Mouse (Mus musculus) forebrain, embryonic 11.5 days (tissue): ENCODE data around the gene Prkd3. TPM values are rescaled to one million over a fixed set of nuclear protein-coding genes. Genes with fewer than 3 reads are reported as not detected.
A peak's percentile ranks its signal among the peaks of the same experiment; 100 is the strongest.

Source experiments
- ATAC-seq: fragments of 200-750 bp; cut with Nextera tagmentation; replicated peaks from 2 replicates; pipeline ENCODE4 v1.8.0; 2017; ENCODE audit warnings: moderate TSS enrichment; ENCODE audit not compliant: low FRiP score
- DNase-seq: peaks from one replicate; pipeline ENCODE4 v3.0.0-alpha.2; 2017; ENCODE audit warnings: low spot score
- H3K27ac ChIP-seq: fragments of 300-500 bp; sonication (generic); 2 replicates; pipeline ENCODE4 v1.5.1; 2014; ENCODE audit warnings: low read depth, low read length
- H3K27me3 ChIP-seq: fragments of 300-500 bp; sonication (generic); 2 replicates; pipeline ENCODE4 v1.6.1; 2014; ENCODE audit warnings: mild to moderate bottlenecking, low read length, mixed read lengths; ENCODE audit not compliant: control insufficient read depth, insufficient read depth
- H3K36me3 ChIP-seq: fragments of 300-500 bp; sonication (generic); 2 replicates; pipeline ENCODE4 v1.6.1; 2014; ENCODE audit warnings: mild to moderate bottlenecking, low read length, moderate library complexity, mixed read lengths; ENCODE audit not compliant: control insufficient read depth, insufficient read depth
- H3K4me1 ChIP-seq: fragments of 300-500 bp; sonication (generic); replicated peaks from 2 replicates; pipeline ENCODE4 v1.6.1; 2014; ENCODE audit warnings: low read length, mixed read lengths; ENCODE audit not compliant: control insufficient read depth, insufficient read depth
- H3K4me2 ChIP-seq: fragments of 300-500 bp; sonication (generic); 2 replicates; pipeline ENCODE4 v1.6.1; 2014; ENCODE audit warnings: low read depth, mild to moderate bottlenecking, low read length, moderate library complexity, mixed read lengths; ENCODE audit not compliant: severe bottlenecking
- H3K4me3 ChIP-seq: fragments of 300-500 bp; sonication (generic); 2 replicates; pipeline ENCODE4 v1.5.1; 2014; ENCODE audit warnings: low read depth, low read length
- H3K9ac ChIP-seq: fragments of 300-500 bp; sonication (generic); 2 replicates; pipeline ENCODE4 v1.6.1; 2014; ENCODE audit warnings: low read length
- H3K9me3 ChIP-seq: fragments of 300-500 bp; sonication (generic); 2 replicates; pipeline ENCODE4 v1.6.1; 2016; ENCODE audit warnings: low read length, mixed read lengths; ENCODE audit not compliant: control insufficient read depth
- WGBS: fragments of 180-500 bp; shearing (Covaris S2); extraction: QIAGEN DNeasy Blood & Tissue Kit; methylation state at CpG from one replicate; pipeline ENCODE4 v1.1.7; 2014; 5-methylcytosine and 5-hydroxymethylcytosine counted together
- polyA plus RNA-seq: library from polyadenylated mRNA; unstranded; fragments of >200 nt; fragmentation: Nextera tagmentation; extraction: Ambion mirVana; gene quantifications from 2 replicates; pipeline ENCODE4 v1.2.1, GENCODE M21; 2014

Gene Prkd3
- 55.5 and 60.5 TPM in 2 replicates for polyA plus RNA-seq

DNA sequence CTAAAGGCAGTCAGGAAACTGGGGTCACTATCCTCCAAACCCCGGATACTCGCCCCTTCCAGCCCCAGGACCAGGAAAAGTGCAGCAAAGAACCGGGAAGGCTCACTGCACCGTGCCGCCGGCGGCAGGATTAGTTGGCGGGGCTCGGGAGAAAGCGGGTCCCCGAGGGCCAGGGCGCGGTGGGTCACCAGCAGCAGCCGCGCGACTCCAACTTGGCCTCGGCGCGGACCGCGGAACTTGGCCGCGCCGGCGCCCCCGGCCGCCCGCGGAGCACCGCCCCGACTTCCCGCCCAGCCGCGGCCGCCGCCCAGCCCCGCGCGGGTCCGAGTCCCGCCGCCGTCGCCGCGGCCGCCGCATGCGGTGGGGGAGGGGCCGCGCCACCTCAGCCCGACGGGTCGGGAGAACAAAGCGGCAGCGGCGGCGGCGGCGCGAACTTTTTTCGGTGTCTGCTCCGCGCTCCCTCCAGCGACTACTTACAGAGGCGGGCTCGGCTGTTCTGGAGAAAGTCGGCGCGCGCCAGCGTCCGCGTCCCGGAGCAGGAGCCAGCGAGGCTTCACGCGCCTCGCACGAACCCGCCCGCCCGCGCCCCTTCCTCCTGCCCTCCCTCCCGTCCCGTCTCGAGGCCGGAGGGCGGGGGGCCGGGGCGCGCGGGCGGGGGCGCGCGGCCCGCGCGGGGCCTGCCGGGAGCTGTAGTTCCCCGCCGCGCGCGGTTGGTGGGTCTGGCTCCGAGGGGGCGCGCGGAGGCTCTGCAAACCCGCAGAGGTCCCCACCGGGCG is at the start of gene Prkd3:
Prkd3 (minus strand) TSS at position 609 of the 776 bp plus-strand sequence.
- peak; percentile 93 for ATAC-seq
- WGBS = under 1% methylated on average over 52 of the region's 113 CpGs
- peak within 1 kb of the TSS; percentile 85 for H3K27ac ChIP-seq

DNA sequence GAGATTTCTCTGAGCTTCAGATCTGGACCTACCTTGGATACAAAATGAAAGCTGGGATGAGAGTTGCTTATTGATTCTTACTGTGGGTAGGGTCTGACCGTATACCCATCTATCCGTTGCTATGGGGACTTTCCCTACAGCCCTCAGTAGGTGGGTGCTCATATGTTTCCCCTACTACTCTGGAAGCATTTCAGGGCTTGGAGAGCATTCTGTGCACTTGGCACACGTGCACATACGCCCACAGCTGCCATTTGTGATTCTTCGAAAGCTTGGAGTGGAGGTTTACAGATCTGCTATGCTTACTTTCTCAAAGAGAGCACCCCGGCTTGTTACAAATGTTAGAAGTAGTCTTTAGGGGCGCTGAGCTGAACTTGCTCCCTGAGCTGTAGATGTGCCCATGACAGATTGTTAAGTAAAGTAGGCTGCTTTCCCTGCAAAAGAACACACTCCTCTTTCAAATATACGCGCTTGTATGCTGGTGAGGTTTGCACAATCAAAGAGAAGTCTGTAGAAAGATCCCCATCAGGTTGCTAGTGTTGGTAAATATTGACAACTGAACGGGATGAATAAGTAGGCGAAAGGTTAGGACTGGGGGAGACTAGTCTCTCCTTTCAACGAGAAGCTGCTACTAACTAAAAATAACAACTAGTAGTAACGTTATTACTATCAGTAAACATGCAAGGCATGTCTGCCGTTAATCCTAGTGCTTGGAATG is 49.3 kb upstream of the Prkd3 start:
- H3K4me1 ChIP-seq = no peaks in the 10 kb centered on the region
- no peak for DNase-seq
- no peaks in the 10 kb centered on the region for H3K27me3 ChIP-seq
- H3K27ac ChIP-seq = no peak overlapping the region
- 88% methylated on average over 14 of the region's 14 CpGs for WGBS
- H3K4me3 ChIP-seq = no peak overlapping the region
- no peaks in the 10 kb centered on the region for H3K36me3 ChIP-seq
- H3K9ac ChIP-seq = no peak overlapping the region
- no peak for ATAC-seq
- no peak overlapping the region for H3K4me2 ChIP-seq
- no peaks in the 10 kb centered on the region for H3K9me3 ChIP-seq

More for the DNA sequence above, at the start of gene Prkd3:
- Histone ChIP-seq H3K4me2 (peak within 1 kb of the TSS; percentile 74), H3K4me1 (peaks cover 3% of the 10 kb centered on the region; the same call in 1 of the 2 replicates), H3K9ac (peak within 1 kb of the TSS; percentile 90), H3K27me3 (peaks cover 4% of the 10 kb centered on the region; the same call in 1 of the 2 replicates), H3K4me3 (peak within 1 kb of the TSS; percentile 78), H3K36me3 (no peaks in the 10 kb centered on the region), H3K9me3 (no peaks in the 10 kb centered on the region)
- peak; percentile 92 for DNase-seq

DNA sequence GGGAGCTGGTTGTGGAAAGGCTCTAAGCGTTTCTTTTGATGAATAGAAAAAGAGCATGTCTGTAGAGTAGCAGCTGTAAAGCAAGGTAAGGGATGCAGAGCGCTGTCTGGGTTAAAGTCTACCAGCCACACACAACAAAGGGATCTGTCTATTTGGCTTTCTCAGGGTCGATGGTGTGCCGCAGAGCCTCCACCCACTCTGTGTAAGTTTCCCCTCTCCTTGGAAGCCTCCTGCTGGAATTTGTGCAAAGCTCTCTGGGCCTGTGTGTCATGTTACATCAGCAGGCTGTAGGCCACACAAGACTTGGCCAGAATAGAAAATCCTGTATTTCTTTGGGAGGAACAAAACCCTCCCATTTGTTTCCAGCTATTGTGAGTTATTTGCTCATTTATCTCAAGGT is 48.4 kb upstream of the Prkd3 start:
- WGBS = 54% methylated on average over 4 of the region's 4 CpGs
- no peak overlapping the region for H3K4me3 ChIP-seq
- no peak for ATAC-seq
- no peak overlapping the region for H3K4me2 ChIP-seq
- H3K9me3 ChIP-seq = no peaks in the 10 kb centered on the region
- no peaks in the 10 kb centered on the region for H3K4me1 ChIP-seq
- H3K27ac ChIP-seq = no peak overlapping the region
- no peaks in the 10 kb centered on the region for H3K36me3 ChIP-seq
- no peaks in the 10 kb centered on the region for H3K27me3 ChIP-seq
- no peak overlapping the region for H3K9ac ChIP-seq
- DNase-seq = no peak

DNA sequence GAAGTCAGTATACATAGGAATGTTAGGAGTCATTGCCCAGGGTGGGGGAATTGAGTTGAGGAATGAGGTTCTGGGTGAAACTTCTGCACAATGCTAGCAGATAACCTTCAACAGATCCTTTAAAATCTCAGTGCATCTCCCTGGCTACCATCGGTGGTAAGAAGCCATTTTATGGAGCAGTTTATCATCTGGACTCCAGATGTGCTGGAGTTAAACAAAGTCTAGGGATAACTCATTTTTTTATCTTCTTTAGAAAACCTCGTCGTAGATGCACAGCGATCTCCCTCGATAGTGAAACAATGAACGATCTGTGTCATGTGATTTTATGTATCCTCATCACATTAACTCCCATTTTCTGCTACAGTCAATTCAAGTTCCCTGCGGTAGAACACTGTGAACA is 48.0 kb upstream of the Prkd3 start:
- no peak for DNase-seq
- 83% methylated on average over 7 of the region's 7 CpGs for WGBS

DNA sequence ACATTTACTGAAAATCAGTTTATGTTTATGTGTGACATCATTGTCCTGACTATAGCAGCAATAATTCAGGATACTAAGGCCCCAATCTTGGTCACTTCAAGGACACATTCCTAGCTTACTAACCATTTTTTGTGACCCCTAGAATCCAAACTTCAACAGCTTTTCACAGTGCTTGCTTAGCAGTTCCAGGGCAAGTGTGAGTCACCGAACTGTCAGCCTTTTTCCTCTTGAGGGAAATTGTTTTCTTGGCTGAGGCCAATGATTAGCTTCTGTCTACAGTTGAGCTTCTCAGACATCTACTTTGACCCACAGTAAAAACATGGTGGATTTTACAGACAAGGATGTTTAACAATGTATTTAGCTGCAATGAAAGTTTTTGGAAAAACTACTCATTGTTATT is 43.6 kb upstream of the Prkd3 start:
- H3K27ac ChIP-seq = no peak overlapping the region
- no peak overlapping the region for H3K4me2 ChIP-seq
- ATAC-seq (no peak), DNase-seq (no peak)
- WGBS = 91% methylated on average over 1 of the region's 1 CpGs
- no peak overlapping the region for H3K9ac ChIP-seq
- no peaks in the 10 kb centered on the region for H3K4me1 ChIP-seq
- H3K36me3 ChIP-seq = no peaks in the 10 kb centered on the region
- H3K27me3 ChIP-seq = no peaks in the 10 kb centered on the region
- no peaks in the 10 kb centered on the region for H3K9me3 ChIP-seq
- H3K4me3 ChIP-seq = no peak overlapping the region

More for the DNA sequence above, 48.0 kb upstream of the Prkd3 start:
- Histone ChIP-seq H3K4me2 (no peak overlapping the region), H3K27me3 (no peaks in the 10 kb centered on the region), H3K4me1 (no peaks in the 10 kb centered on the region), H3K36me3 (no peaks in the 10 kb centered on the region), H3K9me3 (no peaks in the 10 kb centered on the region), H3K4me3 (no peak overlapping the region), H3K9ac (no peak overlapping the region), H3K27ac (no peak overlapping the region)
- ATAC-seq = no peak

DNA sequence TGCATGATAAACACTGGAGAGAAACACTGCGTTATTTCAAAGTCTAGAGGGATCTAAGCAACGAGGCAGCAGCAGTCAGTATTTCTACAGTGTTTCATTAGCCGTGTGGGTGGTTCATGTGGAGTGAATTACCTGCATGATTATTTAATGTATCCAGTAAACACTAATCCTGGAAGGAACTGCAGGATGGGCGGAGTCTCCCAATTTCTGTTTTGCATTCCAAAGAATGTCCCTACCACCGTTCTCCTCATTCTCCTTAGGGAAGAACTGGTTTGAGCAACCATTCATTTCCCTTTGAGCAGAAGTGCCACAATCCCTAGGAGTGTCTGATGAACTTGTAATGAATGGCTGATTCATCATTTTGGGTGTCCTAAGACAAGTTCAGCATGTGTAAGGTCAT is 39.6 kb upstream of the Prkd3 start:
- no peak overlapping the region for H3K9ac ChIP-seq
- WGBS = 76% methylated on average over 5 of the region's 5 CpGs
- ATAC-seq (no peak), DNase-seq (no peak)
- H3K27ac ChIP-seq = no peak overlapping the region
- no peak overlapping the region for H3K4me2 ChIP-seq
- no peak overlapping the region for H3K4me3 ChIP-seq
- no peaks in the 10 kb centered on the region for H3K4me1 ChIP-seq
- H3K36me3 ChIP-seq = no peaks in the 10 kb centered on the region
- no peaks in the 10 kb centered on the region for H3K27me3 ChIP-seq
- H3K9me3 ChIP-seq = no peaks in the 10 kb centered on the region

DNA sequence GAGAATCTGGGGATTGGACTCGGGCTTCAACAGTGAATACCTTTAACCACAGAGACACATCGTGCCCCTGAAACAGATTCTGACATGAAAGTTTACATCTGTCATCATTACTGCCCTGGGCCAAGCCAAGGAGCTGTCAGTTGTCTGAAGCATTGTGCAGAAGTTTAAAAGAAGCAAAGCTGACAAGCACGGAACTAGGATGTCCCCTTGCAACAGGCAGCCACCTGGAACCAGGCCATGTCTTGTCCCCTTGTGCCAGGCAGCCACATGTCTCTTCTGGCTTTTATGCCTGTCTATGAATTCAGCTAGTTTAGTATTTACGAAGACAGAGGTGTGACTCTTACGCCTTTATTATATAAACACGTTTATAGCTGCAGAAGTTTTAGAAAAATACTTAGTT is 37.7 kb upstream of the Prkd3 start:
- no peak overlapping the region for H3K4me2 ChIP-seq
- H3K9me3 ChIP-seq = no peaks in the 10 kb centered on the region
- H3K4me1 ChIP-seq = no peaks in the 10 kb centered on the region
- peaks cover under 1% of the 10 kb centered on the region for H3K27me3 ChIP-seq
- no peak overlapping the region for H3K27ac ChIP-seq
- no peak overlapping the region for H3K4me3 ChIP-seq
- H3K36me3 ChIP-seq = no peaks in the 10 kb centered on the region
- ATAC-seq = no peak
- WGBS = 85% methylated on average over 6 of the region's 6 CpGs
- no peak overlapping the region for H3K9ac ChIP-seq
- DNase-seq = no peak

DNA sequence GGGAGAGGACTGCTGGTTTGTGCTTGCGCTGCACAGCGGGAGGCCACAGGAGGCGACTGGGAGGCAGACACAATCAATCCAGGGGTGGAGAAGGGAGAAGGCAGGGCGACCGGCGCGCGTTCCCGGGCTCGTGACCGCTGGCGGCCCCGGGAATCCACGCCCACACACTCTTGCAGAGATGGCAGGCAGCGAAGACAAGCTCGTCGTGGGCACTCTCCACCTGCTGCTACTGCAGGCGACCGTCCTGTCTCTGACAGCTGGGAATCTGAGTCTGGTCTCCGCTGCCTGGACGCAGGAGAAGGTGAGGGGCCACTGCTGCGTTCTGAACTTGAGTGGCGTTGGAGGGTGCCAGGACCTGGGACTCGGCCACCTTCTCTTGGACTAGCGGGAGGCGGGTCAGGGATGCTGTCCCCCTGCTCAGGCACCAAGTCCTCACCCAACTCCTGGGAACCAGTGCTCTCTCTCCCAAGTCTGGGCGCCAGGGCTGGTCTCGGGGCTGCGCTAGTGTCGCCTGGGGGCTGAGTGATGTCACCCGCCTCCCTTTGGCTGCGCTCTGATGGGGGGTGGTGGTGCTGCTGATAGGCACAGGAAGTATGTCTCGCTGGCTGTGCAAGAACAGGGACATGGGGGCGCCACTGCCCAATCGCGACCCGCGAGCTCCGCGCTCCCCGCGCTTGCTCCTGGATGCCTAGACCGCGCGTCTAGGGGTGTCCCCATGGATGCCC is 31.6 kb upstream of the Prkd3 start:
- no peaks in the 10 kb centered on the region for H3K9me3 ChIP-seq
- no peak overlapping the region for H3K27ac ChIP-seq
- peaks cover 2% of the 10 kb centered on the region for H3K27me3 ChIP-seq
- H3K4me1 ChIP-seq = no peaks in the 10 kb centered on the region
- no peaks in the 10 kb centered on the region for H3K36me3 ChIP-seq
- WGBS = under 1% methylated on average over 45 of the region's 45 CpGs
- H3K9ac ChIP-seq = peak overlapping the region; percentile 59
- H3K4me3 ChIP-seq = peak overlapping the region; percentile 57
- DNase-seq (peak; percentile 80), ATAC-seq (peak; percentile 91)
- H3K4me2 ChIP-seq = peak overlapping the region; percentile 94
